Mouse (Mus musculus) liver, embryonic 16.5 days (tissue): ENCODE results near the gene Gm21094. TPM values are rescaled to one million over a fixed set of nuclear protein-coding genes. Genes with fewer than 3 reads are reported as not detected.
"Not testable (repeated sequence)": the region's sequence is repeated elsewhere in the genome, so short reads cannot be mapped to it uniquely, and the experiment has no call there.

Source experiments
- ATAC-seq: fragments of 200-750 bp; cut with Nextera tagmentation; 2 replicates; pipeline ENCODE4 v1.8.0; 2017; ENCODE audit warnings: low read depth, mild to moderate bottlenecking, moderate number of reproducible peaks, moderate library complexity
- H3K27ac ChIP-seq: fragments of 300-500 bp; sonication (generic); 2 replicates; pipeline ENCODE4 v1.5.1; 2014; ENCODE audit warnings: mild to moderate bottlenecking, low read length
- H3K27me3 ChIP-seq: fragments of 300-500 bp; sonication (generic); 2 replicates; pipeline ENCODE4 v1.6.1; 2014; ENCODE audit warnings: low read depth, low read length, mixed read lengths; ENCODE audit not compliant: control insufficient read depth, insufficient read depth
- H3K36me3 ChIP-seq: fragments of 300-500 bp; sonication (generic); 2 replicates; pipeline ENCODE4 v1.6.1; 2014; ENCODE audit warnings: mild to moderate bottlenecking; ENCODE audit not compliant: control insufficient read depth, insufficient read depth
- H3K4me1 ChIP-seq: fragments of 300-500 bp; sonication (generic); 2 replicates; pipeline ENCODE4 v1.6.1; 2014; ENCODE audit warnings: low read depth, low read length, mixed read lengths; ENCODE audit not compliant: control insufficient read depth
- H3K4me2 ChIP-seq: fragments of 300-500 bp; sonication (generic); 2 replicates; pipeline ENCODE4 v1.6.1; 2014; ENCODE audit warnings: low read depth, low read length, mixed read lengths
- H3K4me3 ChIP-seq: fragments of 300-500 bp; sonication (generic); 2 replicates; pipeline ENCODE4 v1.5.1; 2014; ENCODE audit warnings: low read depth, mild to moderate bottlenecking, low read length
- H3K9ac ChIP-seq: fragments of 300-500 bp; sonication (generic); 2 replicates; pipeline ENCODE4 v1.6.1; 2014; ENCODE audit warnings: low read depth, low read length
- H3K9me3 ChIP-seq: fragments of 300-500 bp; sonication (generic); replicated peaks from 2 replicates; pipeline ENCODE4 v1.6.1; 2016; ENCODE audit warnings: low read length; ENCODE audit not compliant: control insufficient read depth
- WGBS: fragments of 180-500 bp; shearing (Covaris S2); extraction: QIAGEN DNeasy Blood & Tissue Kit; methylation state at CpG from one replicate; pipeline ENCODE4 v1.1.7; 2014; ENCODE audit not compliant: insufficient replicate concordance; 5-methylcytosine and 5-hydroxymethylcytosine counted together
- polyA plus RNA-seq: library from polyadenylated mRNA; unstranded; fragments of >200 nt; fragmentation: Nextera tagmentation; extraction: Ambion mirVana; gene quantifications from 2 replicates; pipeline ENCODE4 v1.2.1, GENCODE M21; 2015

The Gm21094 gene
- not detected in 2 replicates for polyA plus RNA-seq

DNA sequence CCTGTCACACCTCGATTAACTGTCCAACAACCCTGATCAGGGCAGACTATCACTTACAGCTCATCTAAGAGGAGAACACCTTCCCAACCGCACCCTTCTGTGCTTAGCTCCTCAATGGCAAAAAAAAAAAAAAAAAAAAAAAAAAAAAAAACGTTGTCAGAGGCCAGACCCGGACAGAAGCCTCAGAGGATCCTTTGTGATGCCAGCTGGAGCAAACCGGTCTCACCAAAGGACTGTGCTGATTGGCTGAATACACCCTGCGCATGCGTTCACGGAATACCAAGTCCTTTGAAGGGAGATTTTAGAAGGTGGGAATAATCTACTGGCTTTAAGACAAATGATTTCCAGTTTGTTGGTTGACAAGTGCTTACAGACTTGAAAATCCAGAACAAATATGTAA is at the start of gene Gm21094:
TSS of gene Gm21094 (minus strand) at position 101 of the 400 bp plus-strand sequence.
- ATAC-seq, H3K36me3 ChIP-seq, H3K27ac ChIP-seq, H3K4me1 ChIP-seq, H3K27me3 ChIP-seq, H3K9ac ChIP-seq, H3K9me3 ChIP-seq, H3K4me3 ChIP-seq, H3K4me2 ChIP-seq: not testable (repeated sequence)
- no CpG with 5 or more reads among the region's 8 CpGs for WGBS
